ENCODE assay signal across 11 mouse cellular contexts in the genomic region with DNA sequence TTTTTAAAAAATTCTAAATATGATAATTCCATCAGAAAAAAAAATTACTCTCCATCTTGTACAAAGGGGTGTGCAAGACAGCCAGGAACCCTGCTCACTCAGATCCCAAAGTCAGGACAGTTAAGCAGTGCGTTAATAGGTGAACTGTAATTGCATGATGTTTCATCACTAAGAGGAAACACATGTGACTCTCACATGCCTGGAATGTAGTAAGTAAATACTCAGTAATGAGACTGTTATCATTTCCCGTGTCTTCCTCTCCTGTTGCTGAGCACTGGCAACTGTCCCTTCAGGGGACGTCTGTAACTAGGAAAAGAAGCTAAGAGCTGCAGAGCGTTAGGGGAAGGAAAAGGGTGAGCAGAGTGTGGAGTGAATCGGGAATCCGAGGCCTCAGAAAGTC.
DNase-seq lines count a peak whose midpoint lies in the region; ATAC-seq lines count a peak whose summit lies in the region.
"Had no signal": no experiment of that assay in that cellular context is flagged by ENCODE, and none has a peak within 500 bp of the region (broad histone marks: within the 10 kb centered on the region; RNA-seq: fewer than 3 reads in every experiment).

No protein-coding gene starts in this region.

- no peak for ATAC-seq in heart, embryonic 13.5 days (ENCODE audit: extremely low read depth, insufficient number of reproducible peaks, low FRiP score, low TSS enrichment)
- ATAC-seq in midbrain, embryonic 14.5 days (ENCODE audit: low FRiP score, low TSS enrichment): no peak
- ATAC-seq in midbrain, embryonic 15.5 days (replicated peaks): no peak
- ATAC-seq in embryonic facial prominence, embryonic 14.5 days (ENCODE audit: low read depth): peak; percentile 41; the same call in 1 of the 2 replicates
- ATAC-seq in megakaryocyte progenitor cell, adult 5-6 weeks (replicated peaks; ENCODE audit: poor library complexity): 0 out of 2 replicates have a peak, but pooled peaks have one; percentile 13

- H3K4me3 ChIP-seq in heart, embryonic 13.5 days: no peak overlapping the region
- H3K4me3 ChIP-seq in midbrain, embryonic 14.5 days (replicated peaks; ENCODE audit: low read depth, low read length): no peak overlapping the region
- H3K4me3 ChIP-seq in midbrain, embryonic 15.5 days: no peak overlapping the region
- H3K4me3 ChIP-seq in embryonic facial prominence, embryonic 14.5 days (ENCODE audit: low read depth, low read length): no peak overlapping the region
- H3K4me3 ChIP-seq: midbrain, embryonic 12.5 days had no signal

- peaks cover 45% of the 10 kb centered on the region for H3K4me1 ChIP-seq in heart, embryonic 13.5 days
- H3K4me1 ChIP-seq in midbrain, embryonic 14.5 days (ENCODE audit: control insufficient read depth, insufficient read depth, low read length): peaks cover 6% of the 10 kb centered on the region; the same call in 1 of the 2 replicates
- peaks cover 24% of the 10 kb centered on the region for H3K4me1 ChIP-seq in midbrain, embryonic 15.5 days
- peaks cover 24% of the 10 kb centered on the region for H3K4me1 ChIP-seq in embryonic facial prominence, embryonic 14.5 days (ENCODE audit: control insufficient read depth, insufficient read depth, low read length)

- intact Hi-C loops in heart, postnatal 25 days (cut with DNase I): no loop called here

- WGBS in heart, embryonic 13.5 days: 23% methylated on average over 6 of the region's 6 CpGs
- 58% methylated on average over 6 of the region's 6 CpGs for WGBS in midbrain, embryonic 14.5 days
- 56% methylated on average over 6 of the region's 6 CpGs for WGBS in midbrain, embryonic 15.5 days
- WGBS in embryonic facial prominence, embryonic 14.5 days: 20% methylated on average over 6 of the region's 6 CpGs

- no peaks in the 10 kb centered on the region for H3K27me3 ChIP-seq in heart, embryonic 13.5 days (replicated peaks)
- H3K27me3 ChIP-seq in midbrain, embryonic 14.5 days (ENCODE audit: control insufficient read depth, insufficient read depth, low read length): no peaks in the 10 kb centered on the region
- no peaks in the 10 kb centered on the region for H3K27me3 ChIP-seq in midbrain, embryonic 15.5 days (replicated peaks)
- no peaks in the 10 kb centered on the region for H3K27me3 ChIP-seq in embryonic facial prominence, embryonic 14.5 days (replicated peaks; ENCODE audit: control insufficient read depth, insufficient read depth, low read length)
- H3K27me3 ChIP-seq: midbrain, embryonic 12.5 days had no signal

- no peaks in the 10 kb centered on the region for H3K9me3 ChIP-seq in heart, embryonic 13.5 days
- H3K9me3 ChIP-seq in midbrain, embryonic 14.5 days (ENCODE audit: control insufficient read depth, low read length): no peaks in the 10 kb centered on the region
- no peaks in the 10 kb centered on the region for H3K9me3 ChIP-seq in midbrain, embryonic 15.5 days
- H3K9me3 ChIP-seq in embryonic facial prominence, embryonic 14.5 days (ENCODE audit: control insufficient read depth, low read length): no peaks in the 10 kb centered on the region
- H3K9me3 ChIP-seq: midbrain, embryonic 12.5 days had no signal

- no peak for DNase-seq in heart, postnatal 25 days (ENCODE audit: low spot score)
- no peak for DNase-seq in midbrain, embryonic 14.5 days
- DNase-seq in embryonic facial prominence, embryonic 14.5 days (ENCODE audit: low spot score): peak; percentile 30
- no peak for DNase-seq in testis, postnatal 14 days (ENCODE audit: low spot score)
- DNase-seq in thymus, postnatal 25 days: no peak
- DNase-seq: adrenal gland, postnatal 10 days; kidney, postnatal 25 days had no signal

- peaks cover 20% of the 10 kb centered on the region for H3K36me3 ChIP-seq in heart, embryonic 13.5 days
- 0 out of 2 replicates have a peak, but pooled peaks cover 4% of the 10 kb centered on the region for H3K36me3 ChIP-seq in midbrain, embryonic 14.5 days (ENCODE audit: control insufficient read depth, insufficient read depth, low read length)
- no peaks in the 10 kb centered on the region for H3K36me3 ChIP-seq in midbrain, embryonic 15.5 days (replicated peaks)
- H3K36me3 ChIP-seq in embryonic facial prominence, embryonic 14.5 days (ENCODE audit: control insufficient read depth, insufficient read depth, low read length): peaks cover 19% of the 10 kb centered on the region

- 0 out of 2 replicates have a peak overlapping the region, but pooled peaks have one; percentile 53 for H3K9ac ChIP-seq in heart, embryonic 13.5 days
- no peak overlapping the region for H3K9ac ChIP-seq in midbrain, embryonic 14.5 days (replicated peaks; ENCODE audit: low read length)
- no peak overlapping the region for H3K9ac ChIP-seq in midbrain, embryonic 15.5 days
- no peak overlapping the region for H3K9ac ChIP-seq in embryonic facial prominence, embryonic 14.5 days (ENCODE audit: low read depth, low read length)
- H3K9ac ChIP-seq: midbrain, embryonic 12.5 days had no signal

- peak overlapping the region; percentile 6; the same call in 1 of the 2 replicates for H3K27ac ChIP-seq in heart, embryonic 13.5 days (replicated peaks)
- H3K27ac ChIP-seq in midbrain, embryonic 14.5 days (replicated peaks; ENCODE audit: low read depth, low read length): 0 out of 2 replicates have a peak overlapping the region, but pooled peaks have one; percentile 33
- no peak overlapping the region for H3K27ac ChIP-seq in midbrain, embryonic 15.5 days
- 0 out of 2 replicates have a peak overlapping the region, but pooled peaks have one; percentile 21 for H3K27ac ChIP-seq in embryonic facial prominence, embryonic 14.5 days (replicated peaks; ENCODE audit: low read depth, low read length)
- H3K27ac ChIP-seq: midbrain, embryonic 12.5 days had no signal

- no peak overlapping the region for H3K4me2 ChIP-seq in heart, embryonic 13.5 days
- no peak overlapping the region for H3K4me2 ChIP-seq in midbrain, embryonic 14.5 days (ENCODE audit: low read length)
- H3K4me2 ChIP-seq in midbrain, embryonic 15.5 days: no peak overlapping the region
- no peak overlapping the region for H3K4me2 ChIP-seq in embryonic facial prominence, embryonic 14.5 days (ENCODE audit: low read depth, low read length)
- H3K4me2 ChIP-seq: midbrain, embryonic 12.5 days had no signal

Comparison
In these comparisons a context has a peak if more than half of its experiments do, and no peak if none do; other contexts are left out.
1. ATAC-seq: peak in embryonic facial prominence, embryonic 14.5 days (single experiment) and megakaryocyte progenitor cell, adult 5-6 weeks (single experiment); none in heart, embryonic 13.5 days (single experiment), midbrain, embryonic 14.5 days (single experiment) and midbrain, embryonic 15.5 days (single experiment).